Mouse (Mus musculus) liver, adult 2 months (tissue): ENCODE data around the gene B4galt5. TPM values are rescaled to one million over a fixed set of nuclear protein-coding genes. Genes with fewer than 3 reads are reported as not detected.

Experiments
- DNase-seq: peaks from one replicate; pipeline ENCODE4 v3.0.0-alpha.2; 2011; ENCODE audit warnings: low read depth, low spot score; ENCODE audit errors: extremely low read depth
- H3K27ac ChIP-seq: fragments of 200-500 bp; replicated peaks from 2 replicates; pipeline ENCODE4 v1.5.1; 2012; ENCODE audit warnings: low read depth, mild to moderate bottlenecking, control low read depth, inconsistent platforms, low read length; ENCODE audit not compliant: insufficient read depth
- H3K27me3 ChIP-seq: fragments of 200-500 bp; 2 replicates; pipeline ENCODE4 v1.6.1; 2012; ENCODE audit warnings: mild to moderate bottlenecking, moderate library complexity, low read length, inconsistent platforms; ENCODE audit not compliant: control insufficient read depth, insufficient read depth
- H3K36me3 ChIP-seq: fragments of 200-500 bp; 2 replicates; pipeline ENCODE4 v1.6.1; 2012; ENCODE audit warnings: low read length, inconsistent platforms; ENCODE audit not compliant: control insufficient read depth, insufficient read depth
- H3K4me1 ChIP-seq: fragments of 200-500 bp; 2 replicates; pipeline ENCODE4 v1.6.1; 2011; ENCODE audit warnings: low read length; ENCODE audit not compliant: control insufficient read depth, insufficient read depth
- H3K4me3 ChIP-seq: fragments of 200-500 bp; 2 replicates; pipeline ENCODE4 v1.5.1; 2011; ENCODE audit warnings: low read depth, mild to moderate bottlenecking, control low read depth, low read length, moderate library complexity; ENCODE audit not compliant: insufficient read depth
- H3K79me2 ChIP-seq: fragments of 200-500 bp; 2 replicates; pipeline ENCODE4 v1.6.1; 2012; ENCODE audit warnings: inconsistent platforms, mild to moderate bottlenecking, low read length, moderate library complexity; ENCODE audit not compliant: control insufficient read depth, insufficient read depth
- H3K9ac ChIP-seq: fragments of 200-500 bp; 2 replicates; pipeline ENCODE4 v1.6.1; 2012; ENCODE audit warnings: low read depth, mild to moderate bottlenecking, control low read depth, inconsistent platforms, low read length
- CTCF ChIP-seq: fragments of 200-500 bp; IDR thresholded peaks from 2 replicates; pipeline ENCODE4 v1.5.1; 2011; ENCODE audit warnings: low read depth, low read length, control low read depth
- POLR2A ChIP-seq: fragments of 200-500 bp; IDR thresholded peaks from 2 replicates; pipeline ENCODE4 v1.6.1; 2011; ENCODE audit warnings: low read length, control low read depth; ENCODE audit not compliant: insufficient read depth; ENCODE audit errors: extremely low read depth
- WGBS: fragments of 180-500 bp; shearing (Covaris S2); methylation state at CpG from one replicate; pipeline ENCODE4 v1.1.7; 2018; 5-methylcytosine and 5-hydroxymethylcytosine counted together
- polyA plus RNA-seq: library from polyadenylated mRNA; depleted of rRNA; stranded (reverse); fragments of >200 nt; gene quantifications from 2 replicates; pipeline ENCODE4 v1.2.3, GENCODE M21; 2012
- total RNA-seq: library from RNA; depleted of rRNA; stranded (reverse); fragments of >200 nt; gene quantifications from 2 replicates; pipeline ENCODE4 v1.2.3, GENCODE M21; 2014

B4galt5 gene
- total and polyA plus RNA-seq, 2 experiments: 8.1 to 15.7 TPM

- Histone ChIP-seq H3K36me3 (no peaks in the 10 kb centered on the region), H3K4me1 (no peaks in the 10 kb centered on the region), H3K27ac (0 out of 2 replicates have a peak overlapping the region, but pooled peaks have one; percentile 4), H3K4me3 (no peak overlapping the region), H3K9ac (no peak overlapping the region), H3K79me2 (no peaks in the 10 kb centered on the region), H3K27me3 (no peaks in the 10 kb centered on the region)
- TF ChIP-seq POLR2A (no peak), CTCF (no peak)
- no peak for DNase-seq
- WGBS: 59% methylated on average over 20 of the region's 20 CpGs
These were observed 18.8 kb upstream of the B4galt5 start for GRCm38 (mm10) chr2:167367777-167368281.

DNA sequence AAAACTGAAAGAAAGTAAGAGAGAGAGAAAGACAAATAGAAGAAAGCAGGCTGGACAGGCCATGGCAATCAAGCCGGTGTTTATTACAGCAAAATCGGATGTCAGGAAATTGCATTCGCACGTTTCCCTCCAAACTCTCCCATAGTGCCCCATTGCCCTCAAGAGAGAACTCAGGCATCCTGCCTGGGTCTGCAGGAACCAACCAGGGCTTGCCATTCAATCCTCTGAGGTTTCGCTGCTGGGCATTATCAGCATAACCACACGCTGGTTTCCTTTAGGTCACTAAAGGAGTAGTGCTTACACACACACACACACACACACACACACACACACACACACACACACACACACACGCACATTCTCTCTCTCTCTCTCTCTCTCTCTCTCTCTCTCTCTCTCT, 18.3 kb upstream of the B4galt5 start:
- Histone ChIP-seq H3K4me1 (no peaks in the 10 kb centered on the region), H3K27me3 (no peaks in the 10 kb centered on the region), H3K27ac (no peak overlapping the region), H3K9ac (no peak overlapping the region), H3K4me3 (no peak overlapping the region), H3K36me3 (no peaks in the 10 kb centered on the region), H3K79me2 (no peaks in the 10 kb centered on the region)
- DNase-seq: no peak
- whole genome bisulfite sequencing: 64% methylated on average over 7 of the region's 7 CpGs
- TF ChIP-seq POLR2A: no peak
- no peak for TF ChIP-seq CTCF

DNA sequence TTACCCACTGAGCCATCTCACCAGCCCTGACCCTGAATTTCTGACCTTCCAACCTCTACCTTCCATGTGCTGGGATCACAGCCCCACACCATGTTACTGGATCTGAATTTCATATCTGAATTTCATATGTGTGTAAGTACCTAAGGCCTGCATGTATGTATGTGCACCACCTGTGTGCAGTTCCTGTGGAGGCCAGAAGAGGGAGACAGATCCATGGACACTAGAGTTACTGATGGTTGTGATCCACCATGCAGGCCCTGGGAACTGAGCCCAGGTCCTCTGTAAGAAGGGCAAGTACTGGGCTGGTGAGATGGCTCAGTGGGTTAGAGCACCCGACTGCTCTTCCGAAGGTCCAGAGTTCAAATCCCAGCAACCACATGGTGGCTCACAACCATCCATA, 16.1 kb upstream of the B4galt5 start:
- DNase-seq: no peak
- H3K27ac ChIP-seq: no peak overlapping the region
- no peak overlapping the region for H3K9ac ChIP-seq
- H3K4me1 ChIP-seq: no peaks in the 10 kb centered on the region
- H3K79me2 ChIP-seq: no peaks in the 10 kb centered on the region
- 100% methylated on average over 2 of the region's 2 CpGs for WGBS
- H3K36me3 ChIP-seq: no peaks in the 10 kb centered on the region
- no peak overlapping the region for H3K4me3 ChIP-seq
- TF ChIP-seq POLR2A: no peak
- TF ChIP-seq CTCF: no peak
- no peaks in the 10 kb centered on the region for H3K27me3 ChIP-seq

DNA sequence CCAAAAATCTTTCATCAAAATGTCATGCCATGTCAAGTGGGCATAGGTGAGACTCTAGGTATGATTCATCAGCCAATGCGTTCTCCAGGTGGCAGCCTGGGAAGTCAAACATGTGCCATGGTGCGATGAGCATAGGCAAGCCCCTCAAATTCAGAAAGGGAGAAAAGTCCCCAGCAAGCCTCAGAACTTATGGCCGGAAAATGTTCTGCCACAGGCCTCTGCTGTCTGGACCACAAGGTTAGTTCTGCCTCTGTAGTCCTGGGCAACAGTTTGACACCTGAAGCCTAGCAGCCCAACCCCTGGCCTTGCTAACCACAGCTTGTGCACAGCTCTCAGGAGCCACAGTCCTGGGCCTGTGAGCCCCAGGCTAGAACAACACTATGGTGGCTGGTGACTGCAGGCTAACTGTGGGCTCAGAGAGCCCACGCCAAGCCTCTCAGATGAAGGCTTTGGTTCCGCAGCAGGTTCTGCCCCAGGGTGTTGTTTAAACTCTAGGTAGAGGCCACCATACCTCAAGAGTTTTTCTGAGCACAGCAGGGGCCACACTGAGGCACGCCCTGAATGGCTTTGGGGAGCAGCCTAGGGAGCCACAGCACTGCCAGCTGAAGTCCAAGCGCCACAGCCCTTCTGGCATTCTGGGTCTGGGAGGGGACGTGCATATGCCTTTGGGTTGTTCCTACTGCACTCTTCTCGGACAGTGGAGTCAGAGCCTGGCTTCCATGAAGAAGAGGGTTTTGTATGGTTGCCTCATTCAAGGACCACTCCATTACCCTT, 14.5 kb upstream of the B4galt5 start:
- 94% methylated on average over 9 of the region's 9 CpGs for WGBS
- DNase-seq: no peak
- no peaks in the 10 kb centered on the region for H3K27me3 ChIP-seq
- H3K9ac ChIP-seq: no peak overlapping the region
- TF ChIP-seq POLR2A (no peak), CTCF (no peak)
- no peaks in the 10 kb centered on the region for H3K36me3 ChIP-seq
- no peaks in the 10 kb centered on the region for H3K79me2 ChIP-seq
- H3K4me1 ChIP-seq: no peaks in the 10 kb centered on the region
- no peak overlapping the region for H3K4me3 ChIP-seq
- H3K27ac ChIP-seq: no peak overlapping the region

GRCm38 (mm10) chr2:167358499-167358898, 9.5 kb upstream of the B4galt5 start:
- TF ChIP-seq CTCF (no peak), POLR2A (no peak)
- WGBS: 75% methylated on average over 2 of the region's 2 CpGs
- no peak overlapping the region for H3K27ac ChIP-seq

DNA sequence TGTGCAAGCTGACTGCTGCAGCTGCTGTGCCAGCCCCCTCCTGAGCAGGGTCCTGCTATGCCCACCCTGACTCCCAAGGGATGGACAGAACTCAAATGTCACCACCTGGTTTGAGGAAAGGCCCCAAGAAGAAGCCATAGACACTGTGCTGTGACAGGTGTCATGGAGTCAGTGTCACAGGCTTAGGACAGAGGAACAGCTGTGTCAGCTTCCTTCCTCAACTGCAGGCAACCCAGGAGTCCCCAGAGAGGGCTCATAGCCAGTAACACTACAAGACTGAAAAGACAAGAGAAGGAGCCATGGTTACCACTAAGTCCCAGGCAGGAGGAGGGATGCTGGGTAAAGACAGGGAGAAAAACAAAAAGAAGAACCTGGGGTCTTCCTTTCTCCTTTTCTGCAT, 7.9 kb upstream of the B4galt5 start:
- Histone ChIP-seq H3K36me3 (no peaks in the 10 kb centered on the region), H3K27ac (no peak overlapping the region), H3K79me2 (no peaks in the 10 kb centered on the region), H3K27me3 (no peaks in the 10 kb centered on the region), H3K4me1 (peaks cover 10% of the 10 kb centered on the region), H3K4me3 (no peak overlapping the region), H3K9ac (no peak overlapping the region)
- TF ChIP-seq POLR2A (no peak), CTCF (no peak)
- DNase-seq: no peak

More at GRCm38 (mm10) chr2:167358499-167358898, 9.5 kb upstream of the B4galt5 start:
- H3K4me3 ChIP-seq: no peak overlapping the region
- no peaks in the 10 kb centered on the region for H3K36me3 ChIP-seq
- no peaks in the 10 kb centered on the region for H3K79me2 ChIP-seq
- no peak overlapping the region for H3K9ac ChIP-seq
- no peak for DNase-seq
- H3K4me1 ChIP-seq: peaks cover 3% of the 10 kb centered on the region
- H3K27me3 ChIP-seq: no peaks in the 10 kb centered on the region
